Mouse (Mus musculus): ENCODE results near the gene Ercc1. TPM values are rescaled to one million over a fixed set of nuclear protein-coding genes. Genes with fewer than 3 reads are reported as not detected.

Ercc1 gene
- 63.7 and 66.5 TPM in 2 replicates for polyA plus RNA-seq (2015; fragmentation: Nextera tagmentation; extraction: Ambion mirVana)

GRCm38 (mm10) chr7:19344237-19344847 is at the start of gene Ercc1:
TSS of gene Ercc1 (plus strand) at chr7:19344778.
- H3K27ac ChIP-seq, result peak within 1 kb of the TSS; percentile 86
- 22% methylated on average over 12 of the region's 12 CpGs for WGBS
- H3K36me3 ChIP-seq, result no peaks in the 10 kb centered on the region
- peak within 1 kb of the TSS; percentile 60 for H3K4me3 ChIP-seq (replicated peaks)
- no peaks in the 10 kb centered on the region for H3K9me3 ChIP-seq
- peak within 1 kb of the TSS; percentile 84 for H3K4me2 ChIP-seq
- H3K4me1 ChIP-seq, result peaks cover 28% of the 10 kb centered on the region
- H3K27me3 ChIP-seq (replicated peaks), result peaks cover 3% of the 10 kb centered on the region; the same call in 1 of the 2 replicates
- H3K9ac ChIP-seq, result peak within 1 kb of the TSS; percentile 32; the same call in 1 of the 2 replicates
- no peak for ATAC-seq (ENCODE audit: insufficient read depth, low FRiP score, low read depth)

GRCm38 (mm10) chr7:19295503-19296185 is 48.9 kb upstream of the Ercc1 start:
- peak; percentile 64; the same call in 1 of the 2 replicates for ATAC-seq (ENCODE audit: insufficient read depth, low FRiP score, low read depth)
- peak overlapping the region; percentile 75 for H3K4me2 ChIP-seq
- H3K27me3 ChIP-seq (replicated peaks), result no peaks in the 10 kb centered on the region
- H3K27ac ChIP-seq, result no peak overlapping the region
- H3K4me1 ChIP-seq, result peaks cover 15% of the 10 kb centered on the region
- H3K9me3 ChIP-seq, result no peaks in the 10 kb centered on the region
- no peak overlapping the region for H3K9ac ChIP-seq
- peak overlapping the region; percentile 38 for H3K4me3 ChIP-seq (replicated peaks)
- no peaks in the 10 kb centered on the region for H3K36me3 ChIP-seq
- WGBS, result 14% methylated on average over 22 of the region's 22 CpGs

- no peak overlapping the region for H3K27ac ChIP-seq
- peaks cover 7% of the 10 kb centered on the region for H3K27me3 ChIP-seq (replicated peaks)
- no peak overlapping the region for H3K4me2 ChIP-seq
- H3K4me1 ChIP-seq, result peaks cover 11% of the 10 kb centered on the region; the same call in 1 of the 2 replicates
- no peak for ATAC-seq (ENCODE audit: insufficient read depth, low FRiP score, low read depth)
- H3K4me3 ChIP-seq (replicated peaks), result no peak overlapping the region
- H3K9me3 ChIP-seq, result no peaks in the 10 kb centered on the region
- no peaks in the 10 kb centered on the region for H3K36me3 ChIP-seq
- WGBS, result 89% methylated on average over 6 of the region's 6 CpGs
- no peak overlapping the region for H3K9ac ChIP-seq
Observed at GRCm38 (mm10) chr7:19297034-19297433, 47.5 kb upstream of the Ercc1 start.

DNA sequence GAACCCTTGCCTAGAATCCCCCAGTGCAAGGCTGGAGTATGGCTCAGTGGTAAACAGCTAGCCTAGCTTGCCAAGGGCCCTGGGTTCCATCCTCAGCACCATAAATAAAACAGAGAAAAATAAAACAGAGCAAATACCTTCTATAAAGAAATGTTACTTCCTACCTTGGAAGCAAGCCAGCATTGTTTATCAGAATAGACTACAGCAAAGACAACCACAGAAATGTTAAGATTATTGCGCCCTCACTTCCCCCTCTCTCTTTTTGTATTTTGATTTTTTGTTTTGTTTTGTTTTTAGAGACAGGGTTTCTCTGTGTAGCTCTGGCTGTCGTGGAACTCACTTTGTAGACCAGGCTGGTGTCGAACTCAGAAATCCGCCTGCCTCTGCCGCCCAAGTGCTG is 46.8 kb upstream of the Ercc1 start:
- peaks cover 15% of the 10 kb centered on the region for H3K27me3 ChIP-seq (replicated peaks)
- no peak for ATAC-seq (ENCODE audit: insufficient read depth, low FRiP score, low read depth)
- no peak overlapping the region for H3K9ac ChIP-seq
- H3K4me3 ChIP-seq (replicated peaks), result no peak overlapping the region
- 87% methylated on average over 5 of the region's 5 CpGs for WGBS
- no peaks in the 10 kb centered on the region for H3K36me3 ChIP-seq
- H3K27ac ChIP-seq, result no peak overlapping the region
- H3K4me1 ChIP-seq, result peaks cover 14% of the 10 kb centered on the region; the same call in 1 of the 2 replicates
- H3K4me2 ChIP-seq, result no peak overlapping the region
- H3K9me3 ChIP-seq, result no peaks in the 10 kb centered on the region

- ATAC-seq (ENCODE audit: insufficient read depth, low FRiP score, low read depth), result no peak
- H3K27me3 ChIP-seq (replicated peaks), result peaks cover 29% of the 10 kb centered on the region
- H3K4me2 ChIP-seq, result no peak overlapping the region
- H3K4me1 ChIP-seq, result peaks cover 22% of the 10 kb centered on the region
- H3K9ac ChIP-seq, result no peak overlapping the region
- 23% methylated on average over 3 of the region's 3 CpGs for WGBS
- no peak overlapping the region for H3K4me3 ChIP-seq (replicated peaks)
- H3K36me3 ChIP-seq, result no peaks in the 10 kb centered on the region
- H3K27ac ChIP-seq, result no peak overlapping the region
- no peaks in the 10 kb centered on the region for H3K9me3 ChIP-seq
Observed at GRCm38 (mm10) chr7:19299194-19299593, 45.4 kb upstream of the Ercc1 start.

DNA sequence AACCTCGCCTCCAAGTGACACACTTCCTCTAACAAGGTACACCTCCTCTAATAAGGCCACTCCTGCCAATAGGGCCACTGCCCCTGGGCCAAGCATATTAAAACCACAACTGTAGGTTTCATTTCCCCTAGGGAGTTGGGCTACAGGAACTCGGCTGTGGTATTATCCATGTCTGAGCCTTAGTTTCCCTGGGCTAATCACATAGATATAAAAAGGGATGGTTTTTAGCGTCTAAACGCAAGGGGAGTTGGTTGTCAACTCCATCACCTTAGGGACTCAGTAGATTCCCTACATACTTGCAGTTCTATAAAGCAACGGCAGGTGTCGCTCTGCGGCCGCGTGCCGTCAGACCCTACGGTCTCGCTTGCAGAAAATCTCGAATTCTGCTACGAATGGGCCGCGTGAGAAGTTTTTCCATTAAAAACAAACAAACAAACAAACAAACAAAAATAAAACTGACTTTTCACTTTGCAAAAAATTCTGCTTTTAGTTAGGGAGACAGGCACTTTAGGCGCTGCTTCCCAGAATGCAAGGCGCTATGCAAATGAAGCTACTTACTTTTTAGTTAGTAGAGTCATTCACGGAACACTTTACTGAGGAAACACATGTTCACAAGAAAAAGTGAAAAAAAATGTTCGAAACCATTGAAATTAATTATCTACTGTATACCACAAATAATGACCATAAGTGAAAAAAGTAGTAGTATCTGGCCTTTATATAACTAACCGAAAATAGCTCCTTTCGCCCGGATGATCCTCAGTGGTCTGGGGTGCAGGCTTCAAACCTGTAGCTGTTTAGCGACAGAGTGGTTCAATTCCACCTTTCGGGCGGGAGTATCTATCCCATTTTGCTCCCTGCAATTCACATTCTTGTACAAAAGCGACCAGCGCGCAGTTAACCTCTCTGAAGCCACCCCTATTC is 43.8 kb upstream of the Ercc1 start:
- no peaks in the 10 kb centered on the region for H3K9me3 ChIP-seq
- H3K4me1 ChIP-seq, result peaks cover 28% of the 10 kb centered on the region
- peak overlapping the region; percentile 47 for H3K4me2 ChIP-seq
- no peak overlapping the region for H3K27ac ChIP-seq
- H3K4me3 ChIP-seq (replicated peaks), result peak overlapping the region; percentile 50
- ATAC-seq (ENCODE audit: insufficient read depth, low FRiP score, low read depth), result peak; percentile 79
- WGBS, result under 1% methylated on average over 29 of the region's 29 CpGs
- H3K36me3 ChIP-seq, result no peaks in the 10 kb centered on the region
- H3K9ac ChIP-seq, result no peak overlapping the region; the same call in 1 of the 2 replicates
- H3K27me3 ChIP-seq (replicated peaks), result peaks cover 44% of the 10 kb centered on the region

GRCm38 (mm10) chr7:19301461-19302263 is 42.9 kb upstream of the Ercc1 start:
- H3K9me3 ChIP-seq, result no peaks in the 10 kb centered on the region
- peak overlapping the region; percentile 47 for H3K4me2 ChIP-seq
- H3K36me3 ChIP-seq, result no peaks in the 10 kb centered on the region
- H3K4me3 ChIP-seq (replicated peaks), result peak overlapping the region; percentile 50
- H3K4me1 ChIP-seq, result peaks cover 28% of the 10 kb centered on the region
- peaks cover 53% of the 10 kb centered on the region for H3K27me3 ChIP-seq (replicated peaks)
- no peak overlapping the region for H3K27ac ChIP-seq
- ATAC-seq (ENCODE audit: insufficient read depth, low FRiP score, low read depth), result no peak
- no peak overlapping the region for H3K9ac ChIP-seq
- WGBS, result 9% methylated on average over 16 of the region's 16 CpGs

DNA sequence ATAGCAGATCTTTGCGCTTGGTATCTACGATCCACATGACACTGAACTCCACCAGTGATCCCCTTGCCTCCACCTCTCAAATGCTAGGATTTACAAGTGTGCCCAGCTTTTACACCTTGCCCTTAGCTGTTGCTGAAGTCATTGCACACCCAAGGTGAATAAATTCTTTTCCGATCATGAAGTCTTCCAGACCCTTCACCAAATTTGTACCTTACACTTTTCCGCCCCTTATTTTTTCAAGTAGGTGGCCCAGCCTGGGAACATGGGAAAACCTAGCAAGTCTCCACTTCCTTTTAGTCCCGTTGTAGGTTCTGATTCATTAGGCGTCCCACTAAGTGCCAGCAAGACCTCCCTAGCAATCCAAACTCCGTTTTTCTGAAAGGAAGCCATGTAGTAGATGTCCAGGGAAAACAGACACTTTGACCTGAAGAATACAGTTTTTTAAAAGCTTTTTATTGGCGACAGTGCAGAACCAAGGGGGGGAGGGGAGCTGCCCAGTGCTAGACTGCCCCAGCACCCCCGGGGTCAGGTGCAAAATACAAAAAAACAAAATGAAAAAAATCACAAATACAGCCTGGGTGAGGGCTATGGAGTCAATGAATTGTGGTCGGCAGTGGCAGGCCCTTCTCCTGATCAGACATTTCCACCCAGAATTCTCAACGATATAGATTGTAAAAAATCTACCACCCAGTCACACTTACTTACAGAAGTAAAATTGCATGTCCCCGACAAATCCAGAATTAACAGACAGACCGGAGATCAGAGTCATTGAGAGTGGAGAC is 42.1 kb upstream of the Ercc1 start:
- H3K27me3 ChIP-seq (replicated peaks), result peaks cover 61% of the 10 kb centered on the region
- peaks cover 28% of the 10 kb centered on the region for H3K4me1 ChIP-seq
- no peak overlapping the region; the same call in 1 of the 2 replicates for H3K4me2 ChIP-seq
- no peaks in the 10 kb centered on the region for H3K9me3 ChIP-seq
- H3K4me3 ChIP-seq (replicated peaks), result no peak overlapping the region
- H3K36me3 ChIP-seq, result no peaks in the 10 kb centered on the region
- no peak overlapping the region for H3K27ac ChIP-seq
- H3K9ac ChIP-seq, result no peak overlapping the region
- no peak for ATAC-seq (ENCODE audit: insufficient read depth, low FRiP score, low read depth)
- 50% methylated on average over 13 of the region's 13 CpGs for WGBS

DNA sequence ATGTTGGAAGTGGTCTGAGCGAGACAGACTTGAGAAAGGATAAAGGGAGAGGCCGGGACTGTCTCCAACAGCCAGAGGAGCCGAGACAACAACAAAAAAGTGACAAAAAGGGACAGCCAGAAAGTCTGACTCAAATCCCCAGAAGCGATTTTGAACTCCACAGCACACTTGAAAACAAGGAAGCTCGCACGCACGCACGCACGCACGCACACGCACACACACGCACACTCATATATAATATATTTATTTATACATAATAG is 41.6 kb upstream of the Ercc1 start:
- no peaks in the 10 kb centered on the region for H3K9me3 ChIP-seq
- H3K27me3 ChIP-seq (replicated peaks), result peaks cover 61% of the 10 kb centered on the region
- 76% methylated on average over 12 of the region's 12 CpGs for WGBS
- no peak overlapping the region; the same call in 1 of the 2 replicates for H3K4me3 ChIP-seq (replicated peaks)
- H3K4me2 ChIP-seq, result no peak overlapping the region
- no peak for ATAC-seq (ENCODE audit: insufficient read depth, low FRiP score, low read depth)
- no peak overlapping the region for H3K9ac ChIP-seq
- H3K27ac ChIP-seq, result no peak overlapping the region
- H3K36me3 ChIP-seq, result no peaks in the 10 kb centered on the region
- peaks cover 33% of the 10 kb centered on the region for H3K4me1 ChIP-seq

DNA sequence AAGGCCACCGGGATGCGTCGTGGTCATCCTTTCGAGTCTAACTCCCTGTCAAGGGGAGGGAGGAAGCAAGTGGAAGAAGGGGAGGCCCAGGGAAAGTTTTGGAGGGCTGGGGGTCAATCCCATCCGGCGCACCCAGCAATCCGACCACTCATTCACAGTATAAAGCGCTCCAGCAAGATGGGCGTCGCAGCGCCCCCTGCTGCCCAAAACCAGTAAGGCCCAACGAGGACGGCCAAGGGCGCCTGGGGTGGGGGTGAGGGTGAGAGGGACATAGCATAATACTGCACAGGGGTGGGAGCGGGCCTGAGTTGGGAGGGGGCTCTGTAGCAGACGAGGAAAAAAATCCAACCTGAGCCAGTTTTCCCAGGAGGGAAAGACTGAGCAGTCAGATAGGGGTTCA is 40.8 kb upstream of the Ercc1 start:
- no peak overlapping the region for H3K27ac ChIP-seq
- peaks cover 61% of the 10 kb centered on the region for H3K27me3 ChIP-seq (replicated peaks)
- no peak overlapping the region for H3K9ac ChIP-seq
- H3K9me3 ChIP-seq, result no peaks in the 10 kb centered on the region
- no peak for ATAC-seq (ENCODE audit: insufficient read depth, low FRiP score, low read depth)
- H3K36me3 ChIP-seq, result no peaks in the 10 kb centered on the region
- H3K4me3 ChIP-seq (replicated peaks), result peak overlapping the region; percentile 39
- under 1% methylated on average over 16 of the region's 16 CpGs for WGBS
- H3K4me2 ChIP-seq, result peak overlapping the region; percentile 63
- peaks cover 36% of the 10 kb centered on the region for H3K4me1 ChIP-seq
